Mouse (Mus musculus): ENCODE measurements at regions not wholly inside any gene's neighbourhood (a gene's known extent, or its start where the extent isn't known, plus 50 kb on each side); places are given as distances from the start of the nearest gene placed in this dataset.
"Not testable (repeated sequence)": the region's sequence is repeated elsewhere in the genome, so short reads cannot be mapped to it uniquely, and the experiment has no call there.

- WGBS = 66% methylated on average over 2 of the region's 2 CpGs
- Histone ChIP-seq H3K27me3 (ENCODE audit: control insufficient read depth, insufficient read depth, low read length) (no peaks in the 10 kb centered on the region), H3K4me1 (replicated peaks; ENCODE audit: control insufficient read depth, insufficient read depth, low read length) (no peaks in the 10 kb centered on the region), H3K9me3 (ENCODE audit: control insufficient read depth, low read length) (no peaks in the 10 kb centered on the region), H3K4me2 (replicated peaks) (no peak overlapping the region), H3K4me3 (replicated peaks; ENCODE audit: low read length) (no peak overlapping the region), H3K27ac (no peak overlapping the region), H3K9ac (no peak overlapping the region), H3K36me3 (replicated peaks; ENCODE audit: control insufficient read depth, insufficient read depth) (no peaks in the 10 kb centered on the region)
- ATAC-seq (ENCODE audit: low FRiP score) (no peak), DNase-seq (ENCODE audit: low spot score) (no peak)
Measured at GRCm38 (mm10) chr6:20641851-20642250, 573.5 kb upstream of the Kcnd2 start.

- Histone ChIP-seq H3K9ac (no peak overlapping the region), H3K36me3 (replicated peaks; ENCODE audit: control insufficient read depth, insufficient read depth) (no peaks in the 10 kb centered on the region), H3K27me3 (ENCODE audit: control insufficient read depth, insufficient read depth, low read length) (no peaks in the 10 kb centered on the region), H3K4me3 (replicated peaks; ENCODE audit: low read length) (no peak overlapping the region), H3K9me3 (ENCODE audit: control insufficient read depth, low read length) (no peaks in the 10 kb centered on the region), H3K27ac (no peak overlapping the region), H3K4me1 (replicated peaks; ENCODE audit: control insufficient read depth, insufficient read depth, low read length) (no peaks in the 10 kb centered on the region), H3K4me2 (replicated peaks) (no peak overlapping the region)
- DNase-seq (ENCODE audit: low spot score) (no peak), ATAC-seq (ENCODE audit: low FRiP score) (no peak)
- WGBS = 81% methylated on average over 1 of the region's 1 CpGs
Measured at GRCm38 (mm10) chr6:20657042-20657441, 558.3 kb upstream of the Kcnd2 start.

GRCm38 (mm10) chr6:20673219-20673618, 542.1 kb upstream of the Kcnd2 start:
- H3K36me3 ChIP-seq (replicated peaks; ENCODE audit: control insufficient read depth, insufficient read depth) = no peaks in the 10 kb centered on the region
- no peak for DNase-seq (ENCODE audit: low spot score)
- H3K9ac ChIP-seq = no peak overlapping the region
- no peaks in the 10 kb centered on the region for H3K9me3 ChIP-seq (ENCODE audit: control insufficient read depth, low read length)
- H3K27ac ChIP-seq = no peak overlapping the region
- no peaks in the 10 kb centered on the region for H3K27me3 ChIP-seq (ENCODE audit: control insufficient read depth, insufficient read depth, low read length)
- no peak overlapping the region for H3K4me2 ChIP-seq (replicated peaks)
- H3K4me3 ChIP-seq (replicated peaks; ENCODE audit: low read length) = no peak overlapping the region
- 70% methylated on average over 1 of the region's 1 CpGs for WGBS
- no peaks in the 10 kb centered on the region for H3K4me1 ChIP-seq (replicated peaks; ENCODE audit: control insufficient read depth, insufficient read depth, low read length)
- no peak for ATAC-seq (ENCODE audit: low FRiP score)

GRCm38 (mm10) chr6:20686447-20687238, 528.7 kb upstream of the Kcnd2 start:
- not testable (repeated sequence) for ATAC-seq (ENCODE audit: low FRiP score); DNase-seq (ENCODE audit: low spot score); H3K27me3 ChIP-seq (ENCODE audit: control insufficient read depth, insufficient read depth, low read length); H3K4me1 ChIP-seq (replicated peaks; ENCODE audit: control insufficient read depth, insufficient read depth, low read length); H3K27ac ChIP-seq; H3K9ac ChIP-seq; H3K9me3 ChIP-seq (ENCODE audit: control insufficient read depth, low read length); H3K4me2 ChIP-seq (replicated peaks); H3K36me3 ChIP-seq (replicated peaks; ENCODE audit: control insufficient read depth, insufficient read depth); H3K4me3 ChIP-seq (replicated peaks; ENCODE audit: low read length)
- WGBS = 73% methylated on average over 4 of the region's 4 CpGs

GRCm38 (mm10) chr6:20687239-20687575, 528.1 kb upstream of the Kcnd2 start:
- H3K9me3 ChIP-seq (ENCODE audit: control insufficient read depth, low read length); H3K27me3 ChIP-seq (ENCODE audit: control insufficient read depth, insufficient read depth, low read length); H3K9ac ChIP-seq; ATAC-seq (ENCODE audit: low FRiP score); H3K4me1 ChIP-seq (replicated peaks; ENCODE audit: control insufficient read depth, insufficient read depth, low read length); H3K4me2 ChIP-seq (replicated peaks); H3K36me3 ChIP-seq (replicated peaks; ENCODE audit: control insufficient read depth, insufficient read depth); H3K27ac ChIP-seq; DNase-seq (ENCODE audit: low spot score); H3K4me3 ChIP-seq (replicated peaks; ENCODE audit: low read length): not testable (repeated sequence)
- 33% methylated on average over 1 of the region's 1 CpGs for WGBS

- H3K9me3 ChIP-seq (ENCODE audit: control insufficient read depth, low read length) = no peaks in the 10 kb centered on the region
- no peaks in the 10 kb centered on the region for H3K36me3 ChIP-seq (replicated peaks; ENCODE audit: control insufficient read depth, insufficient read depth)
- H3K4me2 ChIP-seq (replicated peaks) = no peak overlapping the region
- H3K27me3 ChIP-seq (ENCODE audit: control insufficient read depth, insufficient read depth, low read length) = no peaks in the 10 kb centered on the region
- H3K9ac ChIP-seq = no peak overlapping the region
- no peak overlapping the region for H3K4me3 ChIP-seq (replicated peaks; ENCODE audit: low read length)
- no peak for DNase-seq (ENCODE audit: low spot score)
- WGBS = 88% methylated on average over 1 of the region's 1 CpGs
- no peak for ATAC-seq (ENCODE audit: low FRiP score)
- no peak overlapping the region for H3K27ac ChIP-seq
- H3K4me1 ChIP-seq (replicated peaks; ENCODE audit: control insufficient read depth, insufficient read depth, low read length) = no peaks in the 10 kb centered on the region
Measured at GRCm38 (mm10) chr6:20725948-20726347, 489.4 kb upstream of the Kcnd2 start.

- Histone ChIP-seq H3K9ac (no peak overlapping the region), H3K4me3 (replicated peaks; ENCODE audit: low read length) (no peak overlapping the region), H3K9me3 (ENCODE audit: control insufficient read depth, low read length) (peaks cover 14% of the 10 kb centered on the region), H3K27ac (no peak overlapping the region), H3K4me2 (replicated peaks) (no peak overlapping the region), H3K27me3 (ENCODE audit: control insufficient read depth, insufficient read depth, low read length) (no peaks in the 10 kb centered on the region), H3K36me3 (replicated peaks; ENCODE audit: control insufficient read depth, insufficient read depth) (no peaks in the 10 kb centered on the region), H3K4me1 (replicated peaks; ENCODE audit: control insufficient read depth, insufficient read depth, low read length) (no peaks in the 10 kb centered on the region)
- no peak for ATAC-seq (ENCODE audit: low FRiP score)
- DNase-seq (ENCODE audit: low spot score) = no peak
Measured at GRCm38 (mm10) chr6:20739095-20739494, 476.2 kb upstream of the Kcnd2 start.

GRCm38 (mm10) chr6:20740406-20740805, 474.9 kb upstream of the Kcnd2 start:
- ATAC-seq (ENCODE audit: low FRiP score) (no peak), DNase-seq (ENCODE audit: low spot score) (no peak)
- Histone ChIP-seq H3K4me2 (replicated peaks) (no peak overlapping the region), H3K4me1 (replicated peaks; ENCODE audit: control insufficient read depth, insufficient read depth, low read length) (no peaks in the 10 kb centered on the region), H3K27me3 (ENCODE audit: control insufficient read depth, insufficient read depth, low read length) (no peaks in the 10 kb centered on the region), H3K36me3 (replicated peaks; ENCODE audit: control insufficient read depth, insufficient read depth) (no peaks in the 10 kb centered on the region), H3K9me3 (ENCODE audit: control insufficient read depth, low read length) (peaks cover 14% of the 10 kb centered on the region), H3K9ac (no peak overlapping the region), H3K4me3 (replicated peaks; ENCODE audit: low read length) (no peak overlapping the region), H3K27ac (no peak overlapping the region)
- WGBS = 70% methylated on average over 1 of the region's 1 CpGs

- ATAC-seq (ENCODE audit: low FRiP score) (peak; percentile 64; the same call in 1 of the 2 replicates), DNase-seq (ENCODE audit: low spot score) (no peak)
- Histone ChIP-seq H3K9ac (no peak overlapping the region), H3K9me3 (ENCODE audit: control insufficient read depth, low read length) (peaks cover 14% of the 10 kb centered on the region), H3K4me3 (replicated peaks; ENCODE audit: low read length) (no peak overlapping the region), H3K36me3 (replicated peaks; ENCODE audit: control insufficient read depth, insufficient read depth) (no peaks in the 10 kb centered on the region), H3K27ac (no peak overlapping the region), H3K4me2 (replicated peaks) (no peak overlapping the region), H3K4me1 (replicated peaks; ENCODE audit: control insufficient read depth, insufficient read depth, low read length) (no peaks in the 10 kb centered on the region), H3K27me3 (ENCODE audit: control insufficient read depth, insufficient read depth, low read length) (no peaks in the 10 kb centered on the region)
- 63% methylated on average over 1 of the region's 1 CpGs for WGBS
Measured at GRCm38 (mm10) chr6:20741240-20741639, 474.1 kb upstream of the Kcnd2 start.

- DNase-seq (ENCODE audit: low spot score) (no peak), ATAC-seq (ENCODE audit: low FRiP score) (no peak)
- H3K4me2 ChIP-seq (replicated peaks) = no peak overlapping the region
- no peaks in the 10 kb centered on the region for H3K36me3 ChIP-seq (replicated peaks; ENCODE audit: control insufficient read depth, insufficient read depth)
- no peak overlapping the region for H3K9ac ChIP-seq
- no peaks in the 10 kb centered on the region for H3K4me1 ChIP-seq (replicated peaks; ENCODE audit: control insufficient read depth, insufficient read depth, low read length)
- no peaks in the 10 kb centered on the region for H3K9me3 ChIP-seq (ENCODE audit: control insufficient read depth, low read length)
- no peak overlapping the region for H3K27ac ChIP-seq
- no peaks in the 10 kb centered on the region for H3K27me3 ChIP-seq (ENCODE audit: control insufficient read depth, insufficient read depth, low read length)
- no peak overlapping the region for H3K4me3 ChIP-seq (replicated peaks; ENCODE audit: low read length)
Measured at GRCm38 (mm10) chr6:20757240-20757639, 458.1 kb upstream of the Kcnd2 start.

All from hindbrain, embryonic 14.5 days (tissue).